Mouse (Mus musculus): Measurements from ENCODE around the gene Vps13d. TPM values are rescaled to one million over a fixed set of nuclear protein-coding genes. Genes with fewer than 3 reads are reported as not detected.

Vps13d gene
- polyA plus RNA-seq, 1 experiment from 2014 or later = 6.7 TPM

- no peak overlapping the region for H3K4me3 ChIP-seq
- ATAC-seq (ENCODE audit: borderline replicate concordance, extremely low read depth, low FRiP score, low TSS enrichment) = no peak
- no peaks in the 10 kb centered on the region for H3K27me3 ChIP-seq
- H3K9me3 ChIP-seq = no peaks in the 10 kb centered on the region
- H3K4me2 ChIP-seq = no peak overlapping the region
- 66% methylated on average over 1 of the region's 1 CpGs for WGBS
- H3K36me3 ChIP-seq = peaks cover 31% of the 10 kb centered on the region
- no peaks in the 10 kb centered on the region for H3K4me1 ChIP-seq
- H3K9ac ChIP-seq = no peak overlapping the region
- no peak overlapping the region for H3K27ac ChIP-seq
Measured at GRCm38 (mm10) chr4:145099344-145099743, 95.5 kb downstream of the Vps13d start.

DNA sequence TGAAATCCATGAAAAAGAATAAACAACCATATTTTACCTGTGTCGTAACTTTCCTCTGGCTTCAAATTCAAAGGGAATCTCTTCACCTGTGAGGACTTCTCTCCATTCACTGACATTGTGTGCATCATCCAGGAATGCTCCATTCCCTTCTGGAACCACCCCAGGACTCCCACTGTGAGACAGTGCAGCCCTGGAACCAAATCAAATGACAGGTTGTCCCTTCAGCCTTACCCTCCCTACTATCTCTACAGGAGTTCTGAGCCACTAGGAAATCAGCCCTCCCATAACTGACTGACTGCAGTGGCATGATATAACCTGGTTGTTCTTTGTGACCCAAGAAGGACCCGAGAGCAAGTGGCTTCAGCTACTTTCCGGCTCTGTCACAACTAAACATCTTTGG lies 96.8 kb downstream of the Vps13d start:
- 91% methylated on average over 3 of the region's 3 CpGs for WGBS
- H3K36me3 ChIP-seq = peaks cover 45% of the 10 kb centered on the region

DNA sequence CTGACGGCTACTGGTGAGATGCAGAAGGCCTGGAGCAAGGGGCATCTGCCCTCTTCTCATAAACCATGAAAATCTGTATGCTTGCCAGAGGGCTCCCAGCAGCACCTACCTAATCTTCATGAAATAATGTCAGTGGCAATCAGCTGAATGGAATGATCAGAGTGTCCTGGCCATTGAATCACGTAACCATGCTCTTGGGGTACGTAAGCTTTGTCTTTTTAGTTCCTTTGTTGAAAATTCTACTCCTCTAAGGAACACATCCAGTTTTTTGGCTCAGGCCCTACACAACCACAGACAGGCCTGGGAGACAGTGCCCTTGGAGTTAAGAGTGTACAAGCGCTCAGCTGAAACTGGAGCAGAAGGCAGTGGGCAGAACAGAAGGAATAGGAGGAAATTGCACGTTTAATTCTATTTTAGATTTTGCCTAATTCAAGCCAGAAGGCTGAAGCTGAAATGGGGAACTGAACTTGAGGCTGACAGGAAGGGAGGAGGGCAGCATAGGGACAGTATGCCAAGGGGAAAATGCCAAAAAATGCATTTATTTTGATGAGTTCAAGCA lies 98.2 kb downstream of the Vps13d start:
- Histone ChIP-seq H3K9ac (no peak overlapping the region), H3K4me3 (no peak overlapping the region), H3K4me1 (no peaks in the 10 kb centered on the region), H3K4me2 (no peak overlapping the region), H3K36me3 (peaks cover 53% of the 10 kb centered on the region), H3K27me3 (no peaks in the 10 kb centered on the region), H3K9me3 (no peaks in the 10 kb centered on the region), H3K27ac (no peak overlapping the region)
- no peak for ATAC-seq (ENCODE audit: borderline replicate concordance, extremely low read depth, low FRiP score, low TSS enrichment)
- whole genome bisulfite sequencing = 83% methylated on average over 5 of the region's 5 CpGs

More for the DNA sequence above, 96.8 kb downstream of the Vps13d start:
- Histone ChIP-seq H3K4me2 (no peak overlapping the region), H3K27ac (no peak overlapping the region), H3K4me3 (no peak overlapping the region), H3K9ac (no peak overlapping the region), H3K4me1 (no peaks in the 10 kb centered on the region), H3K9me3 (no peaks in the 10 kb centered on the region), H3K27me3 (no peaks in the 10 kb centered on the region)
- ATAC-seq (ENCODE audit: borderline replicate concordance, extremely low read depth, low FRiP score, low TSS enrichment) = no peak

GRCm38 (mm10) chr4:145086509-145086908 lies 108.3 kb downstream of the Vps13d start:
- 68% methylated on average over 4 of the region's 4 CpGs for WGBS
- no peak for ATAC-seq (ENCODE audit: borderline replicate concordance, extremely low read depth, low FRiP score, low TSS enrichment)
- Histone ChIP-seq H3K9ac (no peak overlapping the region), H3K4me1 (no peaks in the 10 kb centered on the region), H3K27me3 (no peaks in the 10 kb centered on the region), H3K9me3 (no peaks in the 10 kb centered on the region), H3K4me3 (no peak overlapping the region), H3K36me3 (peaks cover 54% of the 10 kb centered on the region), H3K4me2 (no peak overlapping the region), H3K27ac (no peak overlapping the region)

DNA sequence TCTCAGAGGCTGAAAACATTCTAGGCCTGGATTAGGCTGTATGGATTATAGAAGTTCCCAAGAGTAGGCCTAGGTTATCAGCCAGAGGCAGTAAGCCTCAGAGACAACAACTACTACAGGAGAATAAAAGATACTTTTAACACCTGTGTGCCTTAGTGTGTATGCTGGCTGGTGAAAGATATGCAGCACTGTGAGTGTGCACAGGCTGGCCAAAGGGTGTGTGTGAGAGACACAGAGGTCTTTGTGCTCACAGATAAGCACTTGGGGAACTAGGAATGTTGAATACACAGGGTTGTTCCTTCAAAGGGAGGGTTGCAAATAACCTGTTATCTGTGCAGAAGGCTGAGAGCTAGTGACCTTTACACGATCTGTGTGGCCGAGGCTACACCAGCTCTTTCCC lies 115.5 kb downstream of the Vps13d start:
- Histone ChIP-seq H3K27me3 (no peaks in the 10 kb centered on the region), H3K9ac (no peak overlapping the region), H3K4me1 (no peaks in the 10 kb centered on the region), H3K4me2 (no peak overlapping the region), H3K9me3 (no peaks in the 10 kb centered on the region), H3K36me3 (peaks cover 46% of the 10 kb centered on the region), H3K4me3 (no peak overlapping the region), H3K27ac (no peak overlapping the region)
- 48% methylated on average over 2 of the region's 2 CpGs for WGBS
- no peak for ATAC-seq (ENCODE audit: borderline replicate concordance, extremely low read depth, low FRiP score, low TSS enrichment)

DNA sequence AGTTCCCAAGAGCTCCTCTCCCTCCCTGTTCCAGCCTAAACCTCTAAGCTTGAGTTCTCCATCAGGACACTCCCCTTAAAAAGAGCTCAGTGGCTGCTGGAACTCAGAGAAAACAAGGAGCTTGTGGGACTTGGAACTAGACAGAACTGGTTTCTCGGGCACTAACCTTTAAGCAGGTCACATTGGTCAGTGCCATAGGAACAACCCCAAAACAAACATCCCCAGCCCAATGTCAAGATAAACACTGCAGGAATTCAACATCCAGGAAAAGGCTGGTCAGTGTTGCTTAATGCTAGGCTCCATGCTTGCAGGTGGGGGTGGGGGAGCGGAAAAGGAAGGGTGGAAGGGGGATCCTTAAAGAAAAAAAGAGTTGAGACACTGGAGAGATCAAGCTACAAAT lies 120.5 kb downstream of the Vps13d start:
- ATAC-seq (ENCODE audit: borderline replicate concordance, extremely low read depth, low FRiP score, low TSS enrichment) = no peak
- H3K36me3 ChIP-seq = peaks cover 41% of the 10 kb centered on the region
- WGBS = 56% methylated on average over 2 of the region's 2 CpGs

DNA sequence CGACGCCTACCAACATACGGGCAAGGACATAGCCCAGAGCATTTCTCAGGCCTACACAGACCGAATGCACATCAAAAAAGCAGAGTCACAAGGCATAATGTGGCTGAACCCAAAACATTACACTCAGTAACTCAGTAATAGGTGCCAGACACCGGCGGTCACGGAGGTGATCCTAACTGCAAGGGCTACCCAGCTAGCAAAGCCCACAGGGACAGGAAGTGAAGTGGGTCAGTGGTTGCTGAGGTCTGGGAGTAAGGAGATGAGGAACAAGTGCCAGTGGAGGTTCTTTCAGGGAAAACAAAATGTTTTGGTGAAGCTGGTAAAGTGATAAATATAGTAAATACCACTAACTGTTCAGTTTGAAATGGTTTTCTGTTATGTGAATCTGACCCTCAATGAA lies 121.1 kb downstream of the Vps13d start:
- Histone ChIP-seq H3K9me3 (no peaks in the 10 kb centered on the region), H3K27me3 (no peaks in the 10 kb centered on the region), H3K4me3 (no peak overlapping the region), H3K9ac (no peak overlapping the region), H3K27ac (no peak overlapping the region), H3K36me3 (peaks cover 35% of the 10 kb centered on the region), H3K4me1 (no peaks in the 10 kb centered on the region), H3K4me2 (no peak overlapping the region)
- WGBS = 92% methylated on average over 7 of the region's 7 CpGs
- no peak for ATAC-seq (ENCODE audit: borderline replicate concordance, extremely low read depth, low FRiP score, low TSS enrichment)

More for the DNA sequence above, 120.5 kb downstream of the Vps13d start:
- Histone ChIP-seq H3K9me3 (no peaks in the 10 kb centered on the region), H3K4me2 (no peak overlapping the region), H3K27me3 (no peaks in the 10 kb centered on the region), H3K9ac (no peak overlapping the region), H3K27ac (no peak overlapping the region), H3K4me3 (no peak overlapping the region), H3K4me1 (no peaks in the 10 kb centered on the region)

DNA sequence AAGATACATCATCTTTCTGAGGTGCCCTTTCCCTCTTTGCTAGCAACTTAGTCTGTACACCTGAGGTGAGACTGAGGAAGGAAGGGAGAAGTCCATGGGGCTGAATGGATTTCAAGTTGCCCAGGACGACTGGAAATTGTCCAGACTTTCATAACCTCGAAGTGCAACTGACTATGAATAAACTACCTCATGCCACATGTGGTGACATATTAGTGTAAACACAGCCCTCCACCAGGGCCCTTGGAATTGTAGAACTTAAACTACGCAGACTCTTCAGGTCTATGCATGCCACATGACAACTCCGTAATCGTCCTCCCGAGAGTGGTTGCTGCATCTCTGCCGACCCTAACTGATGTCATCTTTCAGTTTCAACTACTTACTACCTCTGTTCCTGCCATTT lies 122.9 kb downstream of the Vps13d start:
- H3K4me1 ChIP-seq = no peaks in the 10 kb centered on the region
- peaks cover 36% of the 10 kb centered on the region for H3K36me3 ChIP-seq
- no peak overlapping the region for H3K4me3 ChIP-seq
- H3K27me3 ChIP-seq = no peaks in the 10 kb centered on the region
- H3K4me2 ChIP-seq = no peak overlapping the region
- WGBS = 68% methylated on average over 7 of the region's 7 CpGs
- no peaks in the 10 kb centered on the region for H3K9me3 ChIP-seq
- no peak overlapping the region for H3K27ac ChIP-seq
- H3K9ac ChIP-seq = no peak overlapping the region
- no peak for ATAC-seq (ENCODE audit: borderline replicate concordance, extremely low read depth, low FRiP score, low TSS enrichment)

- no peak for ATAC-seq (ENCODE audit: borderline replicate concordance, extremely low read depth, low FRiP score, low TSS enrichment)
- no peaks in the 10 kb centered on the region for H3K4me1 ChIP-seq
- no peak overlapping the region for H3K27ac ChIP-seq
- H3K4me2 ChIP-seq = no peak overlapping the region
- WGBS = 64% methylated on average over 6 of the region's 6 CpGs
- H3K9me3 ChIP-seq = no peaks in the 10 kb centered on the region
- no peaks in the 10 kb centered on the region for H3K27me3 ChIP-seq
- H3K9ac ChIP-seq = no peak overlapping the region
- H3K36me3 ChIP-seq = peaks cover 44% of the 10 kb centered on the region
- no peak overlapping the region for H3K4me3 ChIP-seq
Measured at GRCm38 (mm10) chr4:145067019-145067680, 127.7 kb downstream of the Vps13d start.

GRCm38 (mm10) chr4:145066336-145067018 lies 128.3 kb downstream of the Vps13d start:
- H3K27ac ChIP-seq = no peak overlapping the region
- no peak overlapping the region for H3K4me2 ChIP-seq
- no peak for ATAC-seq (ENCODE audit: borderline replicate concordance, extremely low read depth, low FRiP score, low TSS enrichment)
- WGBS = 68% methylated on average over 7 of the region's 7 CpGs
- H3K9ac ChIP-seq = no peak overlapping the region
- no peaks in the 10 kb centered on the region for H3K4me1 ChIP-seq
- no peaks in the 10 kb centered on the region for H3K27me3 ChIP-seq
- no peak overlapping the region for H3K4me3 ChIP-seq
- H3K36me3 ChIP-seq = peaks cover 44% of the 10 kb centered on the region
- H3K9me3 ChIP-seq = no peaks in the 10 kb centered on the region

DNA sequence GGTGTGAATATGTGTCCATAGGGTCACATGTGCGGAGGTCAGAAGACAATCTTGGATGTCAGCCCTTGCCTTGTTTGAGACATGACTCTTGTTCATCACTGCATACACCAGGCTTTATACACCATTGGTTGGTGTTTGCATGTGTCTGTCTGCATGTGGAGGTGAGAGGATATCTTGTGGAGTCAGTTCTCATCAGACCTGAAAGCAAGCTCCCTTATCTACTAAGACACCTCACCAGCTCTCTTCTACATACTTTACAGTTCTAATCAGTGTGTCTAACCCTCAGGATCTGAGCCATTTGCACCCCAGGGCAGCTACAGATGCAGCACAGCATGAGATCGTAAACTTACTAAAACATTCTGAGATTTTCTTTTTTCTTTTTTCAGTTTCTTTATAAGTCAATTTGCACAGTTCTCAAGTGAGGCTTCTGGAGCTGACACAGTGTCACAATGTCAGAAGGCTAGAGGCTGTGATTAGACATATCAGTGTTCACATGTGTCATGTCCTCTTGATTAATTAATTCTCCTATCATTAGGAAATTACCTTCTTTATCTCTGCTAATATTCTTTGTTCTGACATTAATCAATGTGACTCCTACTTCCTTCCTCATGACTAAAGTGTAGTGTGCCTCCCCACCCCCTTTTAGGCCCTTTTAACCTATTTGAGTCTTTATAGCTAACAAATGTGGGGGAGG lies 135.9 kb downstream of the Vps13d start:
- no peak for ATAC-seq (ENCODE audit: borderline replicate concordance, extremely low read depth, low FRiP score, low TSS enrichment)
- Histone ChIP-seq H3K27ac (no peak overlapping the region), H3K9me3 (no peaks in the 10 kb centered on the region), H3K9ac (no peak overlapping the region), H3K4me1 (no peaks in the 10 kb centered on the region), H3K27me3 (no peaks in the 10 kb centered on the region), H3K4me2 (no peak overlapping the region), H3K4me3 (no peak overlapping the region), H3K36me3 (peaks cover 50% of the 10 kb centered on the region)
- WGBS = 83% methylated on average over 2 of the region's 2 CpGs

GRCm38 (mm10) chr4:145056346-145056745 lies 138.5 kb downstream of the Vps13d start:
- Histone ChIP-seq H3K4me1 (peaks cover 5% of the 10 kb centered on the region), H3K9ac (no peak overlapping the region), H3K4me3 (no peak overlapping the region), H3K4me2 (no peak overlapping the region), H3K36me3 (peaks cover 27% of the 10 kb centered on the region), H3K27ac (no peak overlapping the region), H3K9me3 (no peaks in the 10 kb centered on the region), H3K27me3 (no peaks in the 10 kb centered on the region)
- no peak for ATAC-seq (ENCODE audit: borderline replicate concordance, extremely low read depth, low FRiP score, low TSS enrichment)
- WGBS = 89% methylated on average over 3 of the region's 3 CpGs
